Mouse (Mus musculus) midbrain, postnatal 0 days (tissue): ENCODE results near the gene Klhl24. TPM values are rescaled to one million over a fixed set of nuclear protein-coding genes. Genes with fewer than 3 reads are reported as not detected.
"Not testable (repeated sequence)": the region's sequence is repeated elsewhere in the genome, so short reads cannot be mapped to it uniquely, and the experiment has no call there.

ENCODE experiments used
- ATAC-seq: fragments of 200-750 bp; cut with Nextera tagmentation; 2 replicates; pipeline ENCODE4 v1.8.0; 2017; ENCODE audit warnings: moderate number of reproducible peaks, mild to moderate bottlenecking, moderate TSS enrichment, moderate library complexity; ENCODE audit not compliant: low FRiP score
- DNase-seq: peaks from one replicate; pipeline ENCODE4 v3.0.0-alpha.2; 2015; ENCODE audit warnings: low spot score
- H3K27ac ChIP-seq: fragments of 300-500 bp; sonication (generic); 2 replicates; pipeline ENCODE4 v1.5.1; 2014; ENCODE audit warnings: low read depth, mild to moderate bottlenecking, low read length, mixed read lengths
- H3K27me3 ChIP-seq: fragments of 300-500 bp; sonication (generic); 2 replicates; pipeline ENCODE4 v1.6.1; 2014; ENCODE audit warnings: low read length, control low read depth, mixed read lengths; ENCODE audit not compliant: insufficient read depth
- H3K36me3 ChIP-seq: fragments of 300-500 bp; sonication (generic); 2 replicates; pipeline ENCODE4 v1.6.1; 2014; ENCODE audit warnings: low read length, control low read depth, mixed read lengths; ENCODE audit not compliant: insufficient read depth
- H3K4me1 ChIP-seq: fragments of 300-500 bp; sonication (generic); 2 replicates; pipeline ENCODE4 v1.6.1; 2014; ENCODE audit warnings: mild to moderate bottlenecking, control low read depth, antibody characterized with exemption, low read length, mixed read lengths; ENCODE audit not compliant: insufficient read depth
- H3K4me2 ChIP-seq: fragments of 300-500 bp; sonication (generic); 2 replicates; pipeline ENCODE4 v1.6.1; 2014; ENCODE audit warnings: low read depth, mild to moderate bottlenecking, low read length, mixed read lengths; ENCODE audit not compliant: poor library complexity, severe bottlenecking
- H3K4me3 ChIP-seq: fragments of 300-500 bp; sonication (generic); 2 replicates; pipeline ENCODE4 v1.5.1; 2014; ENCODE audit warnings: low read depth, mild to moderate bottlenecking, low read length, moderate library complexity
- H3K9ac ChIP-seq: fragments of 300-500 bp; sonication (generic); replicated peaks from 2 replicates; pipeline ENCODE4 v1.6.1; 2014; ENCODE audit warnings: mild to moderate bottlenecking, low read length, moderate library complexity, mixed read lengths; ENCODE audit not compliant: poor library complexity, severe bottlenecking
- H3K9me3 ChIP-seq: fragments of 300-500 bp; sonication (generic); 2 replicates; pipeline ENCODE4 v1.6.1; 2016; ENCODE audit warnings: low read length, control low read depth
- CTCF ChIP-seq: IDR thresholded peaks from 2 replicates; pipeline ENCODE4 v1.5.1; 2016; ENCODE audit warnings: antibody characterized with exemption, mild to moderate bottlenecking
- WGBS: fragments of 180-500 bp; shearing (Covaris S2); extraction: QIAGEN DNeasy Blood & Tissue Kit; methylation state at CpG from one replicate; pipeline ENCODE4 v1.1.7; 2014; 5-methylcytosine and 5-hydroxymethylcytosine counted together
- polyA plus RNA-seq: library from polyadenylated mRNA; unstranded; fragments of >200 nt; fragmentation: Nextera tagmentation; extraction: Ambion mirVana; gene quantifications from 2 replicates; pipeline ENCODE4 v1.2.1, GENCODE M21; 2015
- total RNA-seq: library from RNA; depleted of rRNA; stranded (reverse); fragments of >200 nt; gene quantifications from 2 replicates; pipeline ENCODE4 v1.2.3, GENCODE M21; 2014

The Klhl24 gene
- total and polyA plus RNA-seq, 2 experiments from 2014 or later = 36.3 to 78.2 TPM

- Histone ChIP-seq H3K27me3 (no peaks in the 10 kb centered on the region), H3K9me3 (no peaks in the 10 kb centered on the region), H3K4me2 (peak overlapping the region; percentile 66), H3K9ac (peak overlapping the region; percentile 83), H3K36me3 (no peaks in the 10 kb centered on the region; the same call in 1 of the 2 replicates), H3K4me1 (no peaks in the 10 kb centered on the region), H3K27ac (peak overlapping the region; percentile 89), H3K4me3 (peak overlapping the region; percentile 55)
- TF ChIP-seq CTCF = no peak
- 6% methylated on average over 4 of the region's 4 CpGs for WGBS
- ATAC-seq = no peak
- DNase-seq = no peak
Measured at GRCm38 (mm10) chr16:20098375-20098727, 1.0 kb downstream of the Klhl24 start.

DNA sequence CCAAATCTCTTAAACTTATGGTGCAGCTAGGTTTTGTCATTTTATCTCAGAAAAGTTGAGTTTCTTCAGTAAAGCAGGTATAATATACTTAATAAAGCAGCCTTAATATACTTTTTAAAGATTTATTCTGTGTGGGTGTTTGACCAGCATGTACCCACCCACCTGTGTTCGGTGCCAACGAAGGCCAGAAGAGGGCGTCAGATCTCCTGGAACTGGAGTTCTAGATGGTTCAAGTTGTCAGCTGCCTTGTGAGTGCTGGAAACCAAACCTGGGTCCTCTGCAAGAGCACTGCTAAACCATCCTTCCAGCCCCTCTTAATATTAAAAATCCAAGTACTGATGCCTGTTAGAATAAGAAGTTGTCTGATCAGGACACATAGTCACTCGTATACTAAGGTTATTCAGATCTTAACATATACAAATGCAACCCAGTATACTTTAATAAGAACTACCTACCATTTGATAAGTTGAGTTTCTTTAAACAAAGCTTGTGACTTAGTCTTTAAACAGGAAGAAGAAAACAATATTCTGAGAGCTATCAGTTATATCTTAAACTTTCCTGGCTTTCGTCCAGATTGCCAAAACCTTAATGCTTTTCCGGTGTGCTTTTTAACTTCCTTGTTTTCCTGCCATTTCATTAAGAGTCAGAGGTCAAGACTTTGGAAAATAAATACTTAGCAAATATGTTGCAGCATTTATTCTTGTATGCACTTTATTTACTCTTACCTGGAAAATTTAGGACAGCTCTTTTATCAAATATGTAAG is 1.7 kb downstream of the Klhl24 start:
- no peaks in the 10 kb centered on the region for H3K4me1 ChIP-seq
- WGBS = 94% methylated on average over 6 of the region's 6 CpGs
- no peaks in the 10 kb centered on the region for H3K9me3 ChIP-seq
- no peak overlapping the region for H3K27ac ChIP-seq
- ATAC-seq = no peak
- TF ChIP-seq CTCF = peak; percentile 35
- no peaks in the 10 kb centered on the region; the same call in 1 of the 2 replicates for H3K36me3 ChIP-seq
- H3K9ac ChIP-seq = no peak overlapping the region
- H3K4me3 ChIP-seq = peak overlapping the region; percentile 55; the same call in 1 of the 2 replicates
- DNase-seq = no peak
- H3K27me3 ChIP-seq = no peaks in the 10 kb centered on the region
- peak overlapping the region; percentile 66; the same call in 1 of the 2 replicates for H3K4me2 ChIP-seq

- H3K36me3 ChIP-seq = peaks cover 33% of the 10 kb centered on the region
- no peak overlapping the region for H3K4me3 ChIP-seq
- no peak overlapping the region for H3K27ac ChIP-seq
- H3K9ac ChIP-seq = no peak overlapping the region
- no peaks in the 10 kb centered on the region for H3K4me1 ChIP-seq
- no peaks in the 10 kb centered on the region for H3K27me3 ChIP-seq
- ATAC-seq = no peak
- WGBS = 93% methylated on average over 8 of the region's 8 CpGs
- no peak overlapping the region for H3K4me2 ChIP-seq
- no peaks in the 10 kb centered on the region for H3K9me3 ChIP-seq
- no peak for TF ChIP-seq CTCF
- DNase-seq = no peak
Measured at GRCm38 (mm10) chr16:20106996-20107395, 9.7 kb downstream of the Klhl24 start.

GRCm38 (mm10) chr16:20108961-20109360 is 11.6 kb downstream of the Klhl24 start:
- no peak for DNase-seq
- WGBS = 95% methylated on average over 6 of the region's 6 CpGs
- ATAC-seq = no peak
- Histone ChIP-seq H3K4me3 (no peak overlapping the region), H3K36me3 (peaks cover 35% of the 10 kb centered on the region), H3K4me1 (no peaks in the 10 kb centered on the region), H3K27ac (no peak overlapping the region), H3K9me3 (no peaks in the 10 kb centered on the region), H3K4me2 (no peak overlapping the region), H3K27me3 (no peaks in the 10 kb centered on the region), H3K9ac (no peak overlapping the region)
- TF ChIP-seq CTCF = peak; percentile 30

- Histone ChIP-seq H3K9me3 (no peaks in the 10 kb centered on the region), H3K4me2 (no peak overlapping the region), H3K27me3 (no peaks in the 10 kb centered on the region), H3K27ac (no peak overlapping the region), H3K4me1 (no peaks in the 10 kb centered on the region), H3K9ac (no peak overlapping the region), H3K36me3 (peaks cover 28% of the 10 kb centered on the region), H3K4me3 (no peak overlapping the region)
- DNase-seq (no peak), ATAC-seq (no peak)
- WGBS = 74% methylated on average over 2 of the region's 2 CpGs
- TF ChIP-seq CTCF = no peak
Measured at GRCm38 (mm10) chr16:20112649-20113048, 15.3 kb downstream of the Klhl24 start.

- Histone ChIP-seq H3K27me3 (no peaks in the 10 kb centered on the region), H3K4me3 (no peak overlapping the region), H3K27ac (no peak overlapping the region), H3K9me3 (no peaks in the 10 kb centered on the region), H3K4me2 (no peak overlapping the region), H3K4me1 (no peaks in the 10 kb centered on the region), H3K9ac (no peak overlapping the region), H3K36me3 (peaks cover 14% of the 10 kb centered on the region)
- TF ChIP-seq CTCF = no peak
- ATAC-seq (no peak), DNase-seq (no peak)
- 85% methylated on average over 4 of the region's 4 CpGs for WGBS
Measured at GRCm38 (mm10) chr16:20116069-20116468, 18.7 kb downstream of the Klhl24 start.

DNA sequence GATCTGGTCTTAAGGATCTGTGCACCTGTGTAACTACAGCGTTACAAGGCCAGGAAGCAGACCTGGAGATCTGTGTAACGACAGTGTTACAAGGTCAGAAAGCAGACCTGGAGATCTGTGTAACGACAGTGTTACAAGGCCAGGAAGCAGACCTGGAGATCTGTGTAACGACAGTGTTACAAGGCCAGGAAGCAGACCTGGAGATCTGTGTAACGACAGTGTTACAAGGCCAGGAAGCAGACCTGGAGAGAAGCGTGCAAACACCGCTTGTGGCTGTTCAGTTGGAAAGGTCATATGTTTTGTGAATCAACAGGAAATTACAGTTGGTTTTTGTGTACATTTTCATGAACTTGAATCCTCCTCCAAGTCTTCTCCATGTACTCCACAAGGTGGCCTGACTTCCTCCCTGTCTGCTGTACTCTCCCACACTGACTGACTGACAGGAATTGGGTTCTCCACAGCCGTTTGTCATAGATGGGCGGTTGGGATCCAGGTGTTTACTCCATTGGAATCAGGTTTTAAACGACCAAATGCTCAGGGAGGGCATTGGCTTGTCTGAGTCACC is 29.1 kb downstream of the Klhl24 start:
- H3K9ac ChIP-seq, H3K27ac ChIP-seq, DNase-seq, H3K27me3 ChIP-seq, H3K4me3 ChIP-seq, H3K9me3 ChIP-seq, H3K4me2 ChIP-seq, H3K4me1 ChIP-seq: not testable (repeated sequence)
- H3K36me3 ChIP-seq = peaks cover 13% of the 10 kb centered on the region
- 86% methylated on average over 10 of the region's 10 CpGs for WGBS
- peak; percentile 38; the same call in 1 of the 2 replicates for ATAC-seq
